Mouse (Mus musculus): ENCODE measurements around the gene Tbc1d8.

Tbc1d8 gene

DNA sequence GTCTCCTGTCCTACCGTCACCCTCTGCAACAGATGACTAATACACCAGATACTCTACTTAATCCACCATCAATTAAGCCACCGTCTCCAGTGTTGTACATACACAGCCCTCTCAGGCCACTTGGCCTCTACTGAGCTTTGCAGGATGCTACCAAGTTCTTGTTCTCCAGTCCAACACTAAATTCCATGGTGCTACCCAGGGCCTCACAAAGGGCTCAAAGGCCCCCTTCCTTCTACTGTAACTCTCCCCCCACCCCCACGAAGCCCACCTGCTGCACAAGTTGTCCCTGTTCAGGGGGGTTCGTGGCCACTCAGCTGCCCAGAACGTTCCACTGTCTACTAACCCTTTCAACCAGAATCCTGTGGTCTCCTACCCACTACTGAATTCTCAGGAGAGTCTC is 1.5 kb downstream of the Tbc1d8 start:
- no peak for DNase-seq

- no peak for DNase-seq
These were observed 2.2 kb downstream of the Tbc1d8 start for GRCm38 (mm10) chr1:39476341-39476740.

GRCm38 (mm10) chr1:39474516-39474915 is 4.0 kb downstream of the Tbc1d8 start:
- no peak for DNase-seq

GRCm38 (mm10) chr1:39471298-39471902 is 7.2 kb downstream of the Tbc1d8 start:
- DNase-seq = no peak

DNA sequence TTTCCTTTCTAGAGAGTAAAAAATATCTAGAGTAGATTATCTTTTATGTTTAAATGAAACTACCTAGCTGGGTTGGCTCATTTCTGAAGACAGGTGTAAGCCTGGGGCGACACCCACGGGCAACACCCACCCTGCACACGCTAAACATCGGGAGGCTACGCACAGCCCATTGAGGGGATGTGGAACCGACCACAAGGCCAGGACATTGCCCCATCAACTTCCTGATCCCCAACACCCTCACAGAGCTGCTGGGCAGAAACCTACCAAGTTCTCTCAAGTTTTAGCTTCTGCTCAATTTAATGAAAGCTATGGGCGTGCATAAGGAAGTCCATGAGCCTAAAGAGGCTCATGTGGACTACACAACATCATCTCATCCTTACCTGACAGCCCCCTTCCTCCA is 9.6 kb downstream of the Tbc1d8 start:
- DNase-seq = no peak

DNA sequence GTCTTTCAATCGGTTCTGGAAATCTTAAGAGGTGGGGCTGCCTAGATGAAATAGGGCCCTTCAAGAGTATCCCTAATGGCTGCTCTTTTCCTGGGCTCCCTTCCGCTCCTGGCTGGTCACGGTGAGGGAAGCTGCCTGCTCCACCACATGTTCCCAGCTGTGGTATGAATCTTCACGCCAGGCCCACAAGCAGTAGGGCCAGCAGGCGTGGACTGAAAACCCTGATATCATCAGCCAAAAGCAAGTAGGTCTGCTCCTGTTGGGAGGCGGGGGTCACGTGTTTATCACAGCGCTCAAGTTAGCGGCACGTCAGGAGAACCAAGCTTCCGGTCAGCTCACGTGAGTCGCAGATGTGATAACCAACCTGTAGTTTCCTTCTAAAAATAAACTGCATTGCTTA is 12.0 kb downstream of the Tbc1d8 start:
- DNase-seq = no peak

- peak; percentile 45 to 49 for DNase-seq
These were observed 13.8 kb downstream of the Tbc1d8 start for GRCm38 (mm10) chr1:39464760-39465159.

DNA sequence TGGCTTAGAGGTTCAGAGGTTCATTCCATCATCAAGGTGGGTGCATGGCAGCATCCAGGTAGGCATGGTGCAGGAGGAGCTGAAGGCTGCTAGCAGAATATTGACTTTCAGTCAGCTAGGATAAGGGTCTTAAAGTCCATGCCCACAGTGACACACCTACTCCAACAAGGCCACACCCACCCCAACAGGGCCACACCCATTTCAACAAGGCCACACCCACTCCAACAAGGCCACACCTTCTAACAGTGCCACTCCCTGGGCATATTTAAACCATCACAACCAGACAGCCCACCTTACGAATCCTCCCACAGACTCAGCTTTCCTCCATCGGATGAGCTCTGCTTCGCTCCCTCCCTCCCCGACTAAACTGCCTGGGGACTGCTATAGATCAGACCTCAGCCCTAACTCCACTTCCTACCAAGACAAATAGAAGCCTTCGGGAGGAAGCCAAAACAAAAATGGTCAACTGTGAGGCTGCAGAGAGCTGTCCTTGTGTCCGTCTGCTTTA is 15.6 kb downstream of the Tbc1d8 start:
- no peak for DNase-seq

DNA sequence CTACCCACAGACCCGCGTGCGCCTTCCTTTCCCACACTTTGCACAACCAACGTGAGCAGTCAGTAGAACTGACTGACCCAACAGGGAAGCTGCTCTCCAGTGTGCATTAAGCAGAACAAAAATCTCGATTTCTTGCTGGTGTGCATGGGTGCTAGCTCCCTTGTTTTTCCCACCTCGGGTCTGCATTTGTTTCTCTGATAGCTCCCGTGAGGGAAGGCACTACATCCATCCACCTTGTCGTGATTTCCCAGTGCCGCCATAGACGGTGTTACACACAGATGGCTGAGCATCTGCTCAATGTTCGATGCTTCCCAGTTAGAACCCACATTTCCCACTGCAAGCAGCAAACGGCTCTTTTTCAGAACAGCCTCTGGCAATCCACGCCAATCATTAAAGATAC is 16.5 kb downstream of the Tbc1d8 start:
- no peak for DNase-seq

DNA sequence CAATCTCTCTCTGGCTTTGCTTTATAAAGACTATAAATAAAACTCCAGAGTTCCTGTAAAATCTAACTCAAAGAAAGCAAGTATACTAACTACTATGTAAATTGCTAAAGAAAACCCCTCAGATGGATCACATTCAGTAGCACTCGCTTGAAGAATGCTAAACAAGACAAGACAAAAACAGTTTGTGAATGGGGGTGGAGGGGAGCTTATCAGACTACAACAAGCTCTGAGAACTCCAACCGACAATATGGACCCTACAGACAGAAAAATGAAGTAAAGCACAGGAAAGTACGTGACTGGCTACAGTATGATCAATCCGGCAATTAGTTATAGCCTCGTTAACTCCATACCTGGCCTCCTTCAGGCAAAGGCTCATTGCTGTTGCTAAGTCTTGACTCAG is 18.1 kb downstream of the Tbc1d8 start:
- DNase-seq = no peak

GRCm38 (mm10) chr1:39457887-39458874 is 20.4 kb downstream of the Tbc1d8 start:
- DNase-seq = peak; percentile 33 to 48

DNA sequence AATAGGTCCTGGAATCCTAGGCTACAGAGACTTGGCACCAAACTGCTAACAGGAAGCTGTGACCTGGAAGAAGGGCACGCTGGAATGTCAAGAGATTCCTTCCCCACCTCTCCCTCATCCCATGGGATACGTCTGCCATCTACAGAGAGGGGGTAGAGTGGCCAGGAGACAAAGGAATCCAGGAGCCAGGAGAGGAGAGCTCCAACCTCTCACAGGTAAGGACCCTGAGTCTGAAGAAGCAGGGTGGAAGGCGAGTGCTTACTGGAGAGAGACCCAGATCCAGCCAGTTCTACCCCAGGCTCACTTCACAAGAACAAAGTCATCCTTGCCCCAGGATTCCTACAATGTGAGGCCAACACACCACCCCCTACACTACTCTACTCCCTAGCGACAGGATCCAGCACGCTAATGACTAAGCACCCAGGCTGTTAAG is 22.1 kb downstream of the Tbc1d8 start:
- DNase-seq = no peak

DNA sequence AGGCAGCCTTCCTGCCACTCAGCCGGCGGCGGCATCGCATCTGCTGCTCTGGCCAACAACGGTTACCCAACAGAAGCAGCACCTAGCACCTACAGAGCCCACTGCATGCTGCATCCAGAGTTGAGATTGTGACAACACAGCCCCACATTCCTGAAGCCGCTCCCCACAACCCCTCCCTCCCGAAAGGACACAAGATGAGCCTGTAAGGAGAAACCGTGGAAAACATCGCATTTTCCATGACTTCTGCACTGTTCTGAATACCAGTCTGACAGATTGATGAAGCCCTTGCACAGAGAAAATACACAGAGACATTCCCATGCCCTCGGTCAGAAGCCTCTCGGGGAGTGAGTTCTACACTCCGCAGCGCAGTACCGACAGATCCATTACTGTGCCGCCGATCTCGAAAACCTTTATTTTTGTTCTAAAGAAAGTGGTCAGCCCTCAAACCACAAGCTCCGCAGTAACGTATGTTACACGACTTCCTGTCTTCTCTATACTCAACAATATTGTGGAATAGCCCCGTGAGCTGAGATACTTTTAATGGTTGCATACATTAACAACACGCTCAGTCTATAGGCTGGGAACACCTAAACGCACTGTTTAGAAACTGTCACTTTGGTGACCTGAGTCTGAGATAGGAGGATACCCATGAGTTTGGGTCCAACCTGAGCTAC is 23.1 kb downstream of the Tbc1d8 start:
- DNase-seq = no peak

DNA sequence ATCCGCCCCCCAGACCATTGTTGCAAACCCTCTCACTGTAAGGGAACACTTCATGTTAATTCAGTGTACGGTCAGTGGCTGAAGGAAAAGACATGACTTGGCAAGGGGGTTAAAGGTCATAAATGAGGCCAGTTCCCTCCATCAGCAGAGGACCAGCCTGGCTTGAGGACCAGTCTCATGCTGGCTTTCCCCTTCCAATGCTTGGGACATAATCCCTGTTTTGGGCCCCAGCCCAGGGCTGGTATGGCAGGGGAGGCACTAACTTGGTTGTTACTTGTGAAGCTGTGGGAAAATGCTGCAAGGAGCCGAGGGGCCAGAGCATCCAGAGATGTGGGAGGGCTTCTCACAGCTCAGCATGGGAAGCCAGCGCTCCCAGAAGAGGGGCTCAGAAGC is 23.8 kb downstream of the Tbc1d8 start:
- peak; percentile 44 to 65 for DNase-seq

DNA sequence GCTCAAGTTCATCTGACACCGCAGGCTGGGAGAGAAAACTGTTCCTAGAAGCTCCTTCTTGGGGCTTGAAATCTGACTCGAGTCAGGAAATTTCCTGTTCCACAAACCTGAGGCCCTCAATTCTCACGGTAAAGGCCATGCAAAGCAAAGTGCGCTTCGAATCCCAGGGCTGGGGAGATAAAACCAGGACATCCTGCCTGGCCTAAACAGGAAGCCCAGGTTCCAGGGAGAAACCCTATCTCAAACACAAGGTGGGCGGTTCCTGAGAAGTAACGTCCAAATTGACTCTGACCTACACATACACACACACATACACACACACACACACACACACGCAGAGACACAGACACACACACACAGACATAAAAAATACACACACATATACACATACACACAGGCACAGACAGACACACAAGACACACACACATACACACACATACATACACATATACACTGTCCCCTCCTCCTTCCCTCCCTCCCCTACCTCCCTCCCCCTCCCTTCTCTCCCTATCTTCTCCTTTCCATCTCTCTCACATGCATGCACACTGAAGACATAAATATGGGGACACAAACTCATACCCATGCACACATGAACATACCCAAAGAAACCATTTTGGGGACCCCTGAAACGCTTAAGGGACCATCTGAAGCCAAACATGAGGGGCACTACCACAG is 24.3 kb downstream of the Tbc1d8 start:
- DNase-seq = no peak

DNA sequence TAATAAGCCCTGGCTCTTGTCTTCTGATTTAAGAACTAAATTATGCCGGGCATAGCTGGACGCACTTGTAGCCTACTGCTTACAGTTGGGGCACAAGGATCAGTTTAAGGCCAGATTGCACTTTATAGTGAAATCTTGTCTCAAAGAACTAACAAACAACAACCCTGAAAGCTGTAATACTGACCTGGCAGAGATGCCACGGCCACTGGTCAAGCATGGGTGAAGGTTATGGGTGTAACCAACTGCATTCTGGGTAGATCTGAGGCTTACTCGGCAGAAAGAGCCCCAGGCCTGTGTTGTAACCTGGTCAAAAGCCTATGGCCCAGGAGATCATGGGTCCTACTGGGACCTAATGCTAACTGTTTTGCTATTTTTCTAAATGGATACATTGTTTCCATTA is 26.4 kb downstream of the Tbc1d8 start:
- no peak for DNase-seq

DNA sequence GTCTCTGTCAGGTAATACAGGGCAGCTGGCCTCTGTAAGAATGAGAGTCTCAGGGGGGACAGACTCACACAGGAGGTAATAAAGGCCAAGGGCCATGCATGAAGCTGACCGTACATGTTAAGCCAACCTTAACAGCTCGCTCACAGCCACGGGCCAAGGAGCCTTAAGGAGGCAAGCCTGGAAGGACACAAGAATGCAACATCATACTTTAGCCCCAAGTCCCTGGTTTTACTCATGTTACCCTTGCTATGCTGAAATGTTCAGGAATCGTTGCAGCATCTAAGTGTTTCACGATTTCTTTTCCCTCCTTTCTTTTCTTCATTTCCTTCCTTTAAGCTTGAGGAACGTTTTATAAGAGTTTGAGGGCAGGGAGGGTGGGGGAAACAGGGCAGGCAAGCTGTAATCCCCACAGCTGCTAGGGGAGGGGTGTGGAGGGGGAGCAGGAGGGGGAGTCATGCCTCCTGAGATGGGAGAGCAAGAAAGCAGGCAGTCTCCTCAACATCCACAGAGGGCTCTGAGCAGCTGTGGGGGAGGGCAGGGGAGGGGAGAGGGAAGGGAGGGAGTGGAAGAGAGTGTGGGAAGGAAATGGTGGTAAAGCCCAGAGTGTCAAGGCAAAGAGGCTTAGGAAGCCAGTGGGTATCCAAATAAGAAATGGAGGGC is 28.4 kb downstream of the Tbc1d8 start:
- DNase-seq = no peak

DNA sequence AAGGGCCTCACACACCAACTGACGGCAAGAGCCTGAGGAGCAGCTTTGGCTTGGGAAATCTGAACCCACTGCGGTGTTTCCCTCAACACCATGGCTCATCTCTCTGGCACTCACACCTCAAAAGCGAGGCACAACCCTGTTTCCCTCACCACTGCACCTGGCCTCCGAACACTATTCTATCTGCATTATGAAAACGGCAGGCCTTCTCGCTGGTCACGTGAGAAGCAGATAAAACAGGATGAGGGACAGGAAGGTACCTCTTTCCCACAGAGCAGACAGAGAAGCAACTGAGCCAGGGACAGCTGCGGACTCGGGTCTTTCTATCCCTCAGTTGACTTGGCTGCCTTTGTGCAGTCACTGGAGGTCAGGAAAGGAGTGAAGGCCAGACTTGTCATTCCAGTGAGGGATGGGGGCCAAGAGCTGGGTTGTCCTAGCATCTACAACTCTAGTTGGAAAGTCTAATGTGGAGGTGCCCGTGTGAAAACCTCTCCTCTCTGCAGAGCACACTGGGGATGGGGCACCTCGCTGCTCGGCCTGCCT is 29.2 kb downstream of the Tbc1d8 start:
- DNase-seq = peak in 1 of 2 experiments; percentile 19

GRCm38 (mm10) chr1:39448819-39449218 is 29.7 kb downstream of the Tbc1d8 start:
- DNase-seq = peak in 1 of 2 experiments; percentile 26

- no peak for DNase-seq
These were observed 30.3 kb downstream of the Tbc1d8 start for GRCm38 (mm10) chr1:39448238-39448637.

DNA sequence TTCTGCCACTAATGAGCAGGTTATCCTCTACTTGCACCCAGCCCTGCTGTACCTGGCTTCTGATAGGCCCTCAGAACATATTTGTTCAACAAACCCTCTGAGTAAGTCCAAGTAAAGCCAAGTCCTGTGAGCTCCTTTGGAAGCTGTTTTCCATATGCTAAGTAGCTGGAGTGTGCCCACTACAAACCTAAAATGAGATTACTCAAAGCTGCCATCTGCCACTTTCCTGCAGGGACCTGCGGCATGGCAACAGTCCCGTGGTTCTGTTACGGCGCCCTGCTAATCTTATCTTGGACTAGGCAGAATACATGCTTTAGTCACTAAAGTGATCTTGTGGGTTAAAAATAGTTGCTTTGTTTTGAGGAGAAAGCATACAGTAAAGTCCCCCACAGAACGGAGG is 32.4 kb downstream of the Tbc1d8 start:
- DNase-seq = peak; percentile 72 to 84
